Mouse (Mus musculus): ENCODE results near the gene Hras.

- no peak for TF ChIP-seq CTCF (IDR thresholded peaks at IDR 0.05; ENCODE audit: low read depth, low read length)
- no peak for TF ChIP-seq GATA1 (IDR thresholded peaks at IDR 0.05; ENCODE audit: borderline replicate concordance, low read length)
Observed at GRCm38 (mm10) chr7:141191036-141191435, 2.8 kb downstream of the Hras start.
